Mouse (Mus musculus): ENCODE measurements around the gene Vps13d. TPM values are rescaled to one million over a fixed set of nuclear protein-coding genes. Genes with fewer than 3 reads are reported as not detected.

Gene Vps13d
- total RNA-seq, 2 experiments from 2014 or later, result 52.8 to 53.6 TPM

GRCm38 (mm10) chr4:144943273-144943672 lies 251.5 kb downstream of the Vps13d start:
- intact Hi-C loops (cut with DNase I), result no loop called here
- no peak for DNase-seq (ENCODE audit: extremely low spot score in 1 of 2, low spot score in 2 of 2)

- DNase-seq (ENCODE audit: extremely low spot score in 1 of 2, low spot score in 2 of 2), result no peak
- intact Hi-C loops (cut with DNase I), result no loop called here
Observed at GRCm38 (mm10) chr4:144942433-144942832, 252.4 kb downstream of the Vps13d start.

- intact Hi-C loops (cut with DNase I), result no loop called here
- no peak for DNase-seq (ENCODE audit: extremely low spot score in 1 of 2, low spot score in 2 of 2)
Observed at GRCm38 (mm10) chr4:144940796-144941462, 253.9 kb downstream of the Vps13d start.

- no peak for DNase-seq (ENCODE audit: extremely low spot score in 1 of 2, low spot score in 2 of 2)
- intact Hi-C loops (cut with DNase I), result no loop called here
Observed at GRCm38 (mm10) chr4:144939847-144940411, 254.9 kb downstream of the Vps13d start.

- no peak for DNase-seq (ENCODE audit: extremely low spot score in 1 of 2, low spot score in 2 of 2)
- intact Hi-C loops (cut with DNase I), result no loop called here
Observed at GRCm38 (mm10) chr4:144936563-144937154, 258.1 kb downstream of the Vps13d start.

- peak in 1 of 2 experiments; percentile 33 for DNase-seq (ENCODE audit: extremely low spot score in 1 of 2, low spot score in 2 of 2)
- intact Hi-C loops (cut with DNase I), result no loop called here
Observed at GRCm38 (mm10) chr4:144934501-144934900, 260.3 kb downstream of the Vps13d start.

GRCm38 (mm10) chr4:144931167-144931566 lies 263.6 kb downstream of the Vps13d start:
- intact Hi-C loops (cut with DNase I), result no loop called here
- DNase-seq (ENCODE audit: extremely low spot score in 1 of 2, low spot score in 2 of 2), result no peak

GRCm38 (mm10) chr4:144930366-144930765 lies 264.4 kb downstream of the Vps13d start:
- intact Hi-C loops (cut with DNase I), result no loop called here
- peak in 1 of 2 experiments; percentile 89 for DNase-seq (ENCODE audit: extremely low spot score in 1 of 2, low spot score in 2 of 2)

GRCm38 (mm10) chr4:144929811-144930221 lies 265.0 kb downstream of the Vps13d start:
- peak; percentile 71 to 82 for DNase-seq (ENCODE audit: extremely low spot score in 1 of 2, low spot score in 2 of 2)
- intact Hi-C loops (cut with DNase I), result no loop called here

- DNase-seq (ENCODE audit: extremely low spot score in 1 of 2, low spot score in 2 of 2), result no peak
- intact Hi-C loops (cut with DNase I), result no loop called here
Observed at GRCm38 (mm10) chr4:144928693-144929436, 265.9 kb downstream of the Vps13d start.

Other genes with a start within 250 kb of the Vps13d start
- gene Tnfrsf1b, start 51.9 kb upstream of the Vps13d start, total RNA-seq (2021), result 1 to 10 TPM; 2.8 to 3.6 TPM
- gene Tnfrsf8, start 120.2 kb upstream of the Vps13d start, total RNA-seq (2021), result under 1 TPM; 0.83 to 0.99 TPM